Mouse (Mus musculus) MEL (cell line): ENCODE measurements around the gene Rps10. TPM values are rescaled to one million over a fixed set of nuclear protein-coding genes. Genes with fewer than 3 reads are reported as not detected.

Experiments
- DNase-seq: peaks from one replicate; pipeline ENCODE4 v3.0.0; 2011; ENCODE audit warnings: low read depth, low spot score
- H3K27ac ChIP-seq: 2 replicates; pipeline ENCODE4 v1.5.1; 2012; ENCODE audit warnings: low read depth, mild to moderate bottlenecking, control low read depth, low read length, moderate library complexity; ENCODE audit not compliant: control insufficient read depth
- H3K27me3 ChIP-seq, 2 experiments: fragments of 150-350 bp in 1 of 2; sonication (generic) in 1 of 2; 2 replicates each; pipeline ENCODE4 v1.6.1; 2012; ENCODE audit warnings: low read length in 2 of 2, mild to moderate bottlenecking in 2 of 2, improper control_type of control experiment in 1 of 2, moderate library complexity in 1 of 2; ENCODE audit not compliant: insufficient read depth in 2 of 2, control insufficient read depth in 1 of 2
- H3K36me3 ChIP-seq, 2 experiments: 2 replicates each; pipeline ENCODE4 v1.6.1; 2012 to 2014; ENCODE audit warnings: low read length in 2 of 2, improper control_type of control experiment in 1 of 2, inconsistent platforms in 1 of 2, mild to moderate bottlenecking in 1 of 2; ENCODE audit not compliant: insufficient read depth in 2 of 2, control insufficient read depth in 1 of 2
- H3K4me1 ChIP-seq, 2 experiments: fragments of 150-350 bp in 1 of 2; sonication (generic) in 1 of 2; 2 replicates each; pipeline ENCODE4 v1.6.1; 2012; ENCODE audit warnings: low read length in 2 of 2, improper control_type of control experiment in 1 of 2, mild to moderate bottlenecking in 1 of 2; ENCODE audit not compliant: insufficient read depth in 2 of 2, control insufficient read depth in 1 of 2
- H3K4me3 ChIP-seq, 2 experiments: fragments of 150-350 bp in 1 of 2; sonication (generic) in 1 of 2; 2 replicates each; pipeline ENCODE4 v1.5.1; 2012; ENCODE audit warnings: low read depth in 2 of 2, low read length in 2 of 2, mild to moderate bottlenecking in 2 of 2, moderate library complexity in 2 of 2, control low read depth in 1 of 2, improper control_type of control experiment in 1 of 2; ENCODE audit not compliant: control insufficient read depth in 1 of 2, insufficient read depth in 1 of 2
- H3K79me2 ChIP-seq: 2 replicates; pipeline ENCODE4 v1.6.1; 2012; ENCODE audit warnings: mild to moderate bottlenecking, low read length, moderate library complexity; ENCODE audit not compliant: control insufficient read depth, poor library complexity, insufficient read depth
- H3K9ac ChIP-seq: 2 replicates; pipeline ENCODE4 v1.6.1; 2012; ENCODE audit warnings: low read depth, mild to moderate bottlenecking, control low read depth, low read length, moderate library complexity; ENCODE audit not compliant: control insufficient read depth, poor library complexity, severe bottlenecking
- H3K9me3 ChIP-seq: fragments of 150-350 bp; sonication (generic); replicated peaks from 2 replicates; pipeline ENCODE4 v1.6.1; 2012; ENCODE audit warnings: mild to moderate bottlenecking, low read length, improper control_type of control experiment, moderate library complexity; ENCODE audit not compliant: insufficient read depth
- CHD1 ChIP-seq: IDR thresholded peaks from 2 replicates; pipeline ENCODE4 v1.6.1; 2012; ENCODE audit warnings: low read depth, mild to moderate bottlenecking, inconsistent platforms, low read length, improper control_type of control experiment
- CTCF ChIP-seq, 3 experiments: IDR thresholded peaks in 2 of 3; conservative IDR thresholded peaks in 1 of 3; 2 replicates each; pipeline ENCODE4 v1.5.1; 2011 to 2012; ENCODE audit warnings: low read length in 3 of 3, low read depth in 2 of 3, mild to moderate bottlenecking in 2 of 3, improper control_type of control experiment in 1 of 3, inconsistent platforms in 1 of 3, mixed read lengths in 1 of 3, moderate library complexity in 1 of 3; ENCODE audit not compliant: control insufficient read depth in 1 of 3, insufficient read depth in 1 of 3, poor library complexity in 1 of 3, severe bottlenecking in 1 of 3
- ELF1 ChIP-seq: IDR thresholded peaks from 2 replicates; pipeline ENCODE4 v1.6.1; 2014; ENCODE audit warnings: low read depth, mild to moderate bottlenecking, inconsistent platforms, low read length, improper control_type of control experiment, moderate library complexity
- EP300 ChIP-seq, 2 experiments: IDR thresholded peaks; 2 replicates each; pipeline ENCODE4 v1.6.1; 2011; ENCODE audit warnings: improper control_type of control experiment in 2 of 2, low read length in 2 of 2, low read depth in 1 of 2, mild to moderate bottlenecking in 1 of 2
- ETS1 ChIP-seq: IDR thresholded peaks from 2 replicates; pipeline ENCODE4 v1.6.1; 2012; ENCODE audit warnings: low read depth, mild to moderate bottlenecking, inconsistent platforms, low read length, improper control_type of control experiment, moderate library complexity
- GABPA ChIP-seq: IDR thresholded peaks from 2 replicates; pipeline ENCODE4 v1.6.1; 2012; ENCODE audit warnings: low read depth, mild to moderate bottlenecking, inconsistent platforms, low read length, improper control_type of control experiment, moderate library complexity
- JUND ChIP-seq: IDR thresholded peaks from 2 replicates; pipeline ENCODE4 v1.6.1; 2011; ENCODE audit warnings: low read depth, mild to moderate bottlenecking, improper control_type of control experiment, low read length
- MEF2A ChIP-seq: IDR thresholded peaks from 2 replicates; pipeline ENCODE4 v1.6.1; 2014; ENCODE audit warnings: low read depth, mild to moderate bottlenecking, inconsistent platforms, low read length, improper control_type of control experiment; ENCODE audit not compliant: poor library complexity, insufficient replicate concordance, severe bottlenecking; ENCODE audit errors: extremely low read depth
- MXI1 ChIP-seq: IDR thresholded peaks from 2 replicates; pipeline ENCODE4 v1.6.1; 2011; ENCODE audit warnings: mild to moderate bottlenecking, low read depth, low read length, improper control_type of control experiment
- MYC ChIP-seq: IDR thresholded peaks from 2 replicates; pipeline ENCODE4 v1.6.1; 2011; ENCODE audit warnings: low read depth, mild to moderate bottlenecking, low read length, improper control_type of control experiment, moderate library complexity
- NELFE ChIP-seq: IDR thresholded peaks from 2 replicates; pipeline ENCODE4 v1.6.1; 2011; ENCODE audit warnings: low read depth, low read length, improper control_type of control experiment
- NRF1 ChIP-seq: IDR thresholded peaks from 2 replicates; pipeline ENCODE4 v1.6.1; 2014; ENCODE audit warnings: low read depth, mild to moderate bottlenecking, inconsistent platforms, low read length, improper control_type of control experiment, moderate library complexity; ENCODE audit not compliant: poor library complexity, insufficient read depth, severe bottlenecking
- RCOR1 ChIP-seq: IDR thresholded peaks from 2 replicates; pipeline ENCODE4 v1.6.1; 2012; ENCODE audit warnings: low read depth, mild to moderate bottlenecking, inconsistent platforms, low read length, improper control_type of control experiment
- SIN3A ChIP-seq: IDR thresholded peaks from 2 replicates; pipeline ENCODE4 v1.6.1; 2012; ENCODE audit warnings: low read length, improper control_type of control experiment, inconsistent platforms
- TAL1 ChIP-seq: IDR thresholded peaks from 2 replicates; pipeline ENCODE4 v1.6.1; 2012; ENCODE audit warnings: mild to moderate bottlenecking, inconsistent platforms, low read length, moderate library complexity, mixed read lengths
- UBTF ChIP-seq: IDR thresholded peaks from 2 replicates; pipeline ENCODE4 v1.6.1; 2012; ENCODE audit warnings: low read depth, mild to moderate bottlenecking, inconsistent platforms, low read length, improper control_type of control experiment, moderate library complexity, borderline replicate concordance; ENCODE audit not compliant: insufficient read depth
- USF1 ChIP-seq: IDR thresholded peaks from 2 replicates; pipeline ENCODE4 v1.6.1; 2014; ENCODE audit warnings: low read depth, mild to moderate bottlenecking, inconsistent platforms, low read length, improper control_type of control experiment, moderate library complexity
- ZC3H11A ChIP-seq: IDR thresholded peaks from 2 replicates; pipeline ENCODE4 v1.6.1; 2012; ENCODE audit warnings: low read depth, mild to moderate bottlenecking, inconsistent platforms, low read length, improper control_type of control experiment
- ZMIZ1 ChIP-seq: IDR thresholded peaks from 2 replicates; pipeline ENCODE4 v1.6.1; 2012; ENCODE audit warnings: low read depth, mild to moderate bottlenecking, inconsistent platforms, low read length, improper control_type of control experiment, moderate library complexity
- polyA plus RNA-seq, 2 experiments: library from polyadenylated mRNA; stranded (reverse) in 1 of 2; unstranded in 1 of 2; fragments of >175 nt in 1 of 2; fragments of >200 nt in 1 of 2; gene quantifications; 2 replicates each; pipeline versions ENCODE4 v1.2.1 to v1.2.4; 2012; ENCODE audit warnings: low replicate concordance in 2 of 2, low read depth in 1 of 2; ENCODE audit not compliant: insufficient read length in 2 of 2, insufficient read depth in 1 of 2, missing spikeins in 1 of 2
- total RNA-seq: library from RNA; depleted of rRNA; stranded (reverse); fragments of 300-350 nt; gene quantifications from 2 replicates; pipeline ENCODE4 v1.2.3, GENCODE M21; 2012

Gene Rps10
- total and polyA plus RNA-seq, 3 experiments: 3,057 to 3,899 (median 3,166) TPM

GRCm38 (mm10) chr17:27603522-27604234 is 32.8 kb downstream of the Rps10 start:
- no peak overlapping the region for H3K4me3 ChIP-seq

DNA sequence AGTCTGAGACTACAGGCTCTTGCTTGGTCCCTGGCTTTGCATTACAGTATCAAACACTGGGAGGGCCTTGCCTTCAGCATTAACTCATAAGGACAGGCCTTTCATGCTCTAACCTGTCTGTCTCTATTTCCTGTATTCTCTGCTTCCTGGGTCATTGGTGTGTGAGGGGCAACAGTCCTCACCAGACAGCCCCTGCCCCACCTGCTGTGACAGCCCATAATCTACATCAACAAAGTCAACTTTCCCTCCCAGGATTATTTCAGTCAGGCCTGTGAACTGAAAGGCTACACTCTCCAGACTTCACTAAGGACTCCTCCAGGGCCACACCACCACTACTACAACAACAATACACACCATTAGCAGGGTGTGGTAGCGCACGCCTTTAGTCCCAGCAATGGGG is 33.4 kb downstream of the Rps10 start:
- DNase-seq: no peak
- Histone ChIP-seq H3K27ac (no peak overlapping the region), H3K27me3 (no peaks in the 10 kb centered on the region), H3K9me3 (no peaks in the 10 kb centered on the region), H3K4me1 (peaks cover 13 to 23% of the 10 kb centered on the region in 2 experiments), H3K9ac (no peak overlapping the region), H3K36me3 (peaks cover 2 to 14% of the 10 kb centered on the region in 2 experiments), H3K4me3 (no peak overlapping the region), H3K79me2 (peaks cover 78% of the 10 kb centered on the region)
- no peak for TF ChIP-seq MXI1
- TF ChIP-seq CHD1: no peak

More at GRCm38 (mm10) chr17:27603522-27604234, 32.8 kb downstream of the Rps10 start:
- Histone ChIP-seq H3K79me2 (peaks cover 77% of the 10 kb centered on the region), H3K9ac (0 out of 2 replicates have a peak overlapping the region, but pooled peaks have one; percentile 9), H3K36me3 (peaks cover 2 to 14% of the 10 kb centered on the region in 2 experiments), H3K9me3 (no peaks in the 10 kb centered on the region), H3K27me3 (no peaks in the 10 kb centered on the region), H3K27ac (peak overlapping the region; percentile 17; the same call in 1 of the 2 replicates), H3K4me1 (peaks cover 13 to 23% of the 10 kb centered on the region in 2 experiments)
- peak; percentile 75 for DNase-seq
- TF ChIP-seq ETS1: peak; percentile 49; the same call in 1 of the 2 replicates
- no peak for TF ChIP-seq UBTF
- TF ChIP-seq TAL1: peak; percentile 36
- TF ChIP-seq JUND: no peak
- TF ChIP-seq MEF2A: peak; percentile 59; the same call in 1 of the 2 replicates
- TF ChIP-seq ZMIZ1: no peak
- TF ChIP-seq USF1: no peak
- TF ChIP-seq NELFE: no peak
- no peak for TF ChIP-seq CTCF (IDR thresholded peaks at IDR 0.05 in 2 of 3, conservative IDR thresholded peaks at IDR 0.05 in 1 of 3; ENCODE audit: control insufficient read depth in 1 of 3, insufficient read depth in 1 of 3, low read depth in 2 of 3, low read length in 3 of 3, poor library complexity in 1 of 3, severe bottlenecking in 1 of 3)
- TF ChIP-seq MXI1: 0 out of 2 replicates have a peak, but pooled peaks have one; percentile 24
- no peak for TF ChIP-seq GABPA
- 0 out of 2 replicates have a peak, but pooled peaks have one; percentile 28 for TF ChIP-seq RCOR1
- TF ChIP-seq MYC: no peak
- TF ChIP-seq ELF1: no peak
- peak; percentile 66 for TF ChIP-seq NRF1
- no peak; a peak in 1 of 4 replicates for TF ChIP-seq EP300 (IDR thresholded peaks at IDR 0.05; ENCODE audit: low read depth in 1 of 2, low read length in 2 of 2)
- no peak for TF ChIP-seq ZC3H11A
- no peak; the same call in 1 of the 2 replicates for TF ChIP-seq SIN3A
